Comparison of ENCODE assay signal across 8 mouse cellular contexts in the genomic region with DNA sequence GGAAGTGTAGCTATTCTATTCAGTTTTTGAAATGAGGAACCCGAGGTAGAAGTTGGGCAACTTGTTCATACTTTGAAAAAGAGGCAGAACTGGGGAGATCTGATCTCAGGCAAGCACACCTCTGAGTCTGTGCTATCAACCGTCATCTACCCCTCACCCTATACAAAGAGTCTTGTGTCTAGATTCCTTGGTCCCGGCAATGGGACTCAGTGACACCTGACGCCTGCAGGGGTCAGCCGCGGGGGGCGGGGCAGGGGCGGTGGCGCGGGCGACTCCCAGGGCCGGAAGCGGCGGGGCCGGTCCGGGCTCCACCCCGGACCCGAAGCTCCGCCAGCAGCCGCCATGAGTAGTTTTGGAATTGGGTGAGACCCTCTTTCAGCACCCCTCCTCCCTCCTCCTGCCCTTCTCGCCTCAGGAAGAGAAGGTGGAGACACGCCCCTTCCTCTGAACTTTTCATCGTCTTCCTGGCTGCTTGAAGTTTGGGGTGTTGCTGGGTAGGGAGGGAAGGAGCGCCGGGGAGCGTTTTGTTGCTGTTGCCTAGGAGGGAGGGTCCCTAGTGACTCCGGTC. TPM values are rescaled to one million over a fixed set of nuclear protein-coding genes. Genes with fewer than 3 reads are reported as not detected.
A peak's percentile ranks its signal among the peaks of the same experiment; 100 is the strongest.
DNase-seq lines count a peak whose midpoint lies in the region; ATAC-seq and TF ChIP-seq lines count a peak whose summit lies in the region.

No protein-coding gene starts in this region.

- peaks cover 7% of the 10 kb centered on the region for H3K36me3 ChIP-seq in heart, embryonic 14.5 days (ENCODE audit: control insufficient read depth, insufficient read depth, low read length)
- H3K36me3 ChIP-seq in kidney, postnatal 0 days (ENCODE audit: insufficient read depth, low read length), result 0 out of 2 replicates have a peak, but pooled peaks cover under 1% of the 10 kb centered on the region
- no peaks in the 10 kb centered on the region for H3K36me3 ChIP-seq in stomach, embryonic 16.5 days (ENCODE audit: control insufficient read depth, insufficient read depth, low read length)

- 0 out of 2 replicates have a peak overlapping the region, but pooled peaks have one; percentile 32 for H3K27ac ChIP-seq in cortical plate, adult 2 months (ENCODE audit: insufficient read depth, low read length)
- H3K27ac ChIP-seq in heart, embryonic 14.5 days (replicated peaks in 1 of 2; ENCODE audit: control insufficient read depth in 1 of 2, insufficient read depth in 1 of 2, low read depth in 2 of 2, low read length in 2 of 2), result peak overlapping the region; percentile 25 to 28; a peak in 1 of 4 replicates
- peak overlapping the region; percentile 37; the same call in 1 of the 2 replicates for H3K27ac ChIP-seq in kidney, postnatal 0 days
- no peak overlapping the region; the same call in 1 of the 2 replicates for H3K27ac ChIP-seq in stomach, embryonic 16.5 days (ENCODE audit: low read length)

- peak overlapping the region; percentile 80 for H3K9ac ChIP-seq in heart, embryonic 14.5 days (ENCODE audit: low read length)
- H3K9ac ChIP-seq in kidney, postnatal 0 days (ENCODE audit: low read depth, low read length), result peak overlapping the region; percentile 64
- H3K9ac ChIP-seq in stomach, embryonic 16.5 days (ENCODE audit: low read length), result peak overlapping the region; percentile 72

- peak overlapping the region; percentile 26 for H3K4me3 ChIP-seq in cortical plate, adult 2 months (ENCODE audit: insufficient read depth, low read length)
- peak overlapping the region; percentile 57 to 89 for H3K4me3 ChIP-seq in heart, embryonic 14.5 days (ENCODE audit: control insufficient read depth in 1 of 2, insufficient read depth in 1 of 2, low read depth in 1 of 2, low read length in 2 of 2)
- H3K4me3 ChIP-seq in kidney, postnatal 0 days (replicated peaks; ENCODE audit: low read depth, low read length), result peak overlapping the region; percentile 56
- peak overlapping the region; percentile 54 for H3K4me3 ChIP-seq in stomach, embryonic 16.5 days (replicated peaks; ENCODE audit: low read length)

- H3K4me2 ChIP-seq in heart, embryonic 14.5 days (ENCODE audit: low read length), result peak overlapping the region; percentile 80
- H3K4me2 ChIP-seq in kidney, postnatal 0 days (ENCODE audit: low read length), result peak overlapping the region; percentile 90
- peak overlapping the region; percentile 77 for H3K4me2 ChIP-seq in stomach, embryonic 16.5 days (ENCODE audit: low read depth, low read length)

- TF ChIP-seq POLR2A in cortical plate, adult 2 months (IDR thresholded peaks at IDR 0.05; ENCODE audit: extremely low read depth, insufficient read depth, low read length), result no peak

- H3K27me3 ChIP-seq in heart, embryonic 14.5 days (ENCODE audit: control insufficient read depth, insufficient read depth, low read length), result peaks cover 37% of the 10 kb centered on the region
- peaks cover 38% of the 10 kb centered on the region for H3K27me3 ChIP-seq in kidney, postnatal 0 days (ENCODE audit: insufficient read depth, low read length)
- H3K27me3 ChIP-seq in stomach, embryonic 16.5 days (ENCODE audit: control insufficient read depth, insufficient read depth, low read length), result peaks cover 44% of the 10 kb centered on the region

- peaks cover 3% of the 10 kb centered on the region; the same call in 1 of the 2 replicates for H3K4me1 ChIP-seq in cortical plate, adult 2 months (ENCODE audit: control insufficient read depth, insufficient read depth, low read length)
- peaks cover 14 to 33% of the 10 kb centered on the region in 2 experiments for H3K4me1 ChIP-seq in heart, embryonic 14.5 days (ENCODE audit: control insufficient read depth in 2 of 2, insufficient read depth in 2 of 2, low read length in 2 of 2)
- H3K4me1 ChIP-seq in kidney, postnatal 0 days (replicated peaks; ENCODE audit: insufficient read depth, low read length), result peaks cover 24% of the 10 kb centered on the region
- H3K4me1 ChIP-seq in stomach, embryonic 16.5 days (ENCODE audit: control insufficient read depth, insufficient read depth, low read length), result peaks cover 18% of the 10 kb centered on the region

- ATAC-seq in heart, embryonic 14.5 days (ENCODE audit: insufficient number of reproducible peaks, insufficient read depth, low FRiP score, low read depth), result peak; percentile 57; the same call in 1 of the 2 replicates
- ATAC-seq in kidney, postnatal 0 days (replicated peaks; ENCODE audit: low FRiP score, low read depth), result peak; percentile 33; the same call in 1 of the 2 replicates
- ATAC-seq in stomach, embryonic 16.5 days (ENCODE audit: insufficient read depth, low FRiP score), result peak; percentile 48; the same call in 1 of the 2 replicates

- peaks cover 3% of the 10 kb centered on the region; the same call in 1 of the 2 replicates for H3K9me3 ChIP-seq in heart, embryonic 14.5 days (ENCODE audit: control insufficient read depth, low read length)
- H3K9me3 ChIP-seq in kidney, postnatal 0 days (replicated peaks; ENCODE audit: low read length), result no peaks in the 10 kb centered on the region
- no peaks in the 10 kb centered on the region; the same call in 1 of the 2 replicates for H3K9me3 ChIP-seq in stomach, embryonic 16.5 days (replicated peaks; ENCODE audit: control insufficient read depth, low read length)

- WGBS in heart, embryonic 14.5 days, result 1% methylated on average over 26 of the region's 27 CpGs
- WGBS in kidney, postnatal 0 days, result under 1% methylated on average over 27 of the region's 27 CpGs
- WGBS in stomach, embryonic 16.5 days, result 0% methylated on average over 26 of the region's 27 CpGs

- DNase-seq in adrenal gland, adult 18-20 months (ENCODE audit: low spot score in 2 of 2), result peak; percentile 40 to 49
- DNase-seq in adrenal gland, postnatal 4 days (ENCODE audit: low spot score in 2 of 2), result no peak
- peak; percentile 72 for DNase-seq in kidney, postnatal 0 days (ENCODE audit: low spot score)
- peak; percentile 68 to 76 for DNase-seq in lung, postnatal 4 days
- DNase-seq in cerebellum, adult 8-10 months, result no peak

- TF ChIP-seq CTCF in cortical plate, adult 2 months (IDR thresholded peaks at IDR 0.05; ENCODE audit: extremely low read depth, insufficient read depth, low read length), result no peak
- TF ChIP-seq CTCF in kidney, postnatal 0 days (IDR thresholded peaks at IDR 0.05; ENCODE audit: low read depth), result no peak

RNA-seq across cellular contexts. Expression of a gene that starts 4.7 kb away (rescaled TPM):
- 10 to 100 TPM; 33.9 to 43.9 TPM for total RNA-seq in adrenal gland, adult 18-20 months (2021)
- 10 to 100 TPM; 44.8 to 46.7 TPM for total RNA-seq in adrenal gland, postnatal 4 days (2021)
- 156 and 157 TPM in 2 replicates for polyA plus RNA-seq in cortical plate, adult 2 months (2012; rRNA removed)
- 8.3 and 9.5 TPM in 2 replicates for polyA plus RNA-seq in heart, embryonic 14.5 days (2014; fragmentation: Nextera tagmentation; extraction: Ambion mirVana)
- polyA plus RNA-seq in kidney, postnatal 0 days (2015; fragmentation: Nextera tagmentation; extraction: Ambion mirVana), result 10.6 and 13.1 TPM in 2 replicates
- polyA plus RNA-seq in stomach, embryonic 16.5 days (2015; fragmentation: Nextera tagmentation; extraction: Ambion mirVana), result 10.9 and 11.4 TPM in 2 replicates

RNA-seq across cellular contexts. Expression of a gene that starts 15.0 kb away (rescaled TPM):
- total RNA-seq in adrenal gland, adult 18-20 months (2021), result under 1 TPM; 0.60 to 0.70 TPM
- total RNA-seq in adrenal gland, postnatal 4 days (2021), result 1 to 10 TPM; 1.9 to 2.5 TPM
- polyA plus RNA-seq in cortical plate, adult 2 months (2012; rRNA removed), result 3.3 and 3.9 TPM in 2 replicates
- 51.5 and 52.6 TPM in 2 replicates for polyA plus RNA-seq in heart, embryonic 14.5 days (2014; fragmentation: Nextera tagmentation; extraction: Ambion mirVana)
- polyA plus RNA-seq in kidney, postnatal 0 days (2015; fragmentation: Nextera tagmentation; extraction: Ambion mirVana), result 0.08 and 0.09 TPM in 2 replicates
- polyA plus RNA-seq in stomach, embryonic 16.5 days (2015; fragmentation: Nextera tagmentation; extraction: Ambion mirVana), result 1.6 and 2.4 TPM in 2 replicates

RNA-seq across cellular contexts. Expression of a gene that starts 31.4 kb away (rescaled TPM):
- 10 to 100 TPM in 1 of 2 experiments, 1 to 10 TPM in 1; 7.7 to 17.3 TPM for total RNA-seq in adrenal gland, adult 18-20 months (2021)
- total RNA-seq in adrenal gland, postnatal 4 days (2021), result 1 to 10 TPM; 4.5 to 4.8 TPM
- 6.1 and 6.5 TPM in 2 replicates for polyA plus RNA-seq in cortical plate, adult 2 months (2012; rRNA removed)
- 1.6 and 1.9 TPM in 2 replicates for polyA plus RNA-seq in heart, embryonic 14.5 days (2014; fragmentation: Nextera tagmentation; extraction: Ambion mirVana)
- 5.1 and 5.2 TPM in 2 replicates for polyA plus RNA-seq in kidney, postnatal 0 days (2015; fragmentation: Nextera tagmentation; extraction: Ambion mirVana)
- polyA plus RNA-seq in stomach, embryonic 16.5 days (2015; fragmentation: Nextera tagmentation; extraction: Ambion mirVana), result 1.4 and 1.7 TPM in 2 replicates

RNA-seq across cellular contexts. Expression of a gene that starts 31.4 kb away (rescaled TPM):
- total RNA-seq in adrenal gland, adult 18-20 months (2021), result 10 to 100 TPM; 81.7 to 89.5 TPM
- 100 to 1,000 TPM; 111 to 116 TPM for total RNA-seq in adrenal gland, postnatal 4 days (2021)
- 88.2 and 92.1 TPM in 2 replicates for polyA plus RNA-seq in cortical plate, adult 2 months (2012; rRNA removed)
- 104 and 111 TPM in 2 replicates for polyA plus RNA-seq in heart, embryonic 14.5 days (2014; fragmentation: Nextera tagmentation; extraction: Ambion mirVana)
- polyA plus RNA-seq in kidney, postnatal 0 days (2015; fragmentation: Nextera tagmentation; extraction: Ambion mirVana), result 119 and 127 TPM in 2 replicates
- 123 and 136 TPM in 2 replicates for polyA plus RNA-seq in stomach, embryonic 16.5 days (2015; fragmentation: Nextera tagmentation; extraction: Ambion mirVana)

RNA-seq across cellular contexts. Expression of a gene that starts 31.9 kb away (rescaled TPM):
- total RNA-seq in adrenal gland, adult 18-20 months (2021), result 10 to 100 TPM; 13.6 to 14.6 TPM
- 10 to 100 TPM; 16.1 TPM for total RNA-seq in adrenal gland, postnatal 4 days (2021)
- 16.2 and 17.4 TPM in 2 replicates for polyA plus RNA-seq in cortical plate, adult 2 months (2012; rRNA removed)
- 7.0 and 7.8 TPM in 2 replicates for polyA plus RNA-seq in heart, embryonic 14.5 days (2014; fragmentation: Nextera tagmentation; extraction: Ambion mirVana)
- polyA plus RNA-seq in kidney, postnatal 0 days (2015; fragmentation: Nextera tagmentation; extraction: Ambion mirVana), result 13.3 and 15.4 TPM in 2 replicates
- polyA plus RNA-seq in stomach, embryonic 16.5 days (2015; fragmentation: Nextera tagmentation; extraction: Ambion mirVana), result 14.1 and 14.8 TPM in 2 replicates

Comparison
In these comparisons a context has a peak if more than half of its experiments do, and no peak if none do; other contexts are left out.
1. DNase-seq: peak in adrenal gland, adult 18-20 months (2 of 2), kidney, postnatal 0 days (single experiment) and lung, postnatal 4 days (2 of 2); none in adrenal gland, postnatal 4 days (0 of 2) and cerebellum, adult 8-10 months (single experiment).
2. RNA of a gene that starts 4.7 kb away (polyA plus RNA-seq): 156 to 157 TPM in cortical plate, adult 2 months; 10.9 to 11.4 TPM in stomach, embryonic 16.5 days, 10.6 to 13.1 TPM in kidney, postnatal 0 days and 8.3 to 9.5 TPM in heart, embryonic 14.5 days; every median in the first group is over 10 times any median in the second.
3. RNA of a gene that starts 15.0 kb away (polyA plus RNA-seq): 51.5 to 52.6 TPM in heart, embryonic 14.5 days; 3.3 to 3.9 TPM in cortical plate, adult 2 months, 1.6 to 2.4 TPM in stomach, embryonic 16.5 days and 0.08 to 0.09 TPM in kidney, postnatal 0 days; every median in the first group is over 10 times any median in the second.
4. Peak in every context shown above with its lines, with median percentiles within 50 percentile points of each other: H3K4me3 ChIP-seq, ATAC-seq, H3K4me2 ChIP-seq and H3K9ac ChIP-seq.